Mouse (Mus musculus) stomach, embryonic 16.5 days (tissue): ENCODE results near the gene Phc3. TPM values are rescaled to one million over a fixed set of nuclear protein-coding genes. Genes with fewer than 3 reads are reported as not detected.

Source experiments
- ATAC-seq: fragments of 200-750 bp; cut with Nextera tagmentation; 2 replicates; pipeline ENCODE4 v1.8.0; 2017; ENCODE audit warnings: moderate number of reproducible peaks, moderate TSS enrichment; ENCODE audit not compliant: insufficient read depth, low FRiP score
- H3K27ac ChIP-seq: fragments of 300-500 bp; sonication (generic); 2 replicates; pipeline ENCODE4 v1.5.1; 2014; ENCODE audit warnings: low read length
- H3K27me3 ChIP-seq: fragments of 300-500 bp; sonication (generic); 2 replicates; pipeline ENCODE4 v1.6.1; 2014; ENCODE audit warnings: low read length, control low read depth, mixed read lengths; ENCODE audit not compliant: control insufficient read depth, insufficient read depth
- H3K36me3 ChIP-seq: fragments of 300-500 bp; sonication (generic); 2 replicates; pipeline ENCODE4 v1.6.1; 2014; ENCODE audit warnings: low read length; ENCODE audit not compliant: control insufficient read depth, insufficient read depth
- H3K4me1 ChIP-seq: fragments of 300-500 bp; sonication (generic); 2 replicates; pipeline ENCODE4 v1.6.1; 2014; ENCODE audit warnings: low read length, control low read depth, mixed read lengths; ENCODE audit not compliant: control insufficient read depth, insufficient read depth
- H3K4me2 ChIP-seq: fragments of 300-500 bp; sonication (generic); 2 replicates; pipeline ENCODE4 v1.6.1; 2014; ENCODE audit warnings: low read depth, low read length, mixed read lengths
- H3K4me3 ChIP-seq: fragments of 300-500 bp; sonication (generic); replicated peaks from 2 replicates; pipeline ENCODE4 v1.5.1; 2014; ENCODE audit warnings: mild to moderate bottlenecking, low read length
- H3K9ac ChIP-seq: fragments of 300-500 bp; sonication (generic); 2 replicates; pipeline ENCODE4 v1.6.1; 2014; ENCODE audit warnings: low read length
- H3K9me3 ChIP-seq: fragments of 300-500 bp; sonication (generic); replicated peaks from 2 replicates; pipeline ENCODE4 v1.6.1; 2016; ENCODE audit warnings: low read length, control low read depth; ENCODE audit not compliant: control insufficient read depth
- WGBS: fragments of 180-500 bp; shearing (Covaris S2); extraction: QIAGEN DNeasy Blood & Tissue Kit; methylation state at CpG from one replicate; pipeline ENCODE4 v1.1.7; 2014; 5-methylcytosine and 5-hydroxymethylcytosine counted together
- polyA plus RNA-seq: library from polyadenylated mRNA; unstranded; fragments of >200 nt; fragmentation: Nextera tagmentation; extraction: Ambion mirVana; gene quantifications from 2 replicates; pipeline ENCODE4 v1.2.1, GENCODE M21; 2015

Phc3 gene
- polyA plus RNA-seq, 1 experiment from 2014 or later = 6.8 TPM

GRCm38 (mm10) chr3:30959868-30960831 lies 9.1 kb downstream of the Phc3 start:
- no peaks in the 10 kb centered on the region for H3K4me1 ChIP-seq
- H3K9ac ChIP-seq = no peak overlapping the region
- no peak overlapping the region for H3K4me2 ChIP-seq
- no peak overlapping the region for H3K4me3 ChIP-seq
- peaks cover 26% of the 10 kb centered on the region for H3K36me3 ChIP-seq
- H3K27me3 ChIP-seq = no peaks in the 10 kb centered on the region
- H3K9me3 ChIP-seq = no peaks in the 10 kb centered on the region
- no peak for ATAC-seq
- no peak overlapping the region for H3K27ac ChIP-seq
- WGBS = 67% methylated on average over 7 of the region's 7 CpGs

- Histone ChIP-seq H3K4me3 (no peak overlapping the region), H3K27ac (no peak overlapping the region), H3K4me2 (no peak overlapping the region), H3K27me3 (no peaks in the 10 kb centered on the region), H3K4me1 (no peaks in the 10 kb centered on the region), H3K9me3 (no peaks in the 10 kb centered on the region), H3K36me3 (peaks cover 23% of the 10 kb centered on the region), H3K9ac (no peak overlapping the region)
- no peak for ATAC-seq
- WGBS = 65% methylated on average over 2 of the region's 2 CpGs
Measured at GRCm38 (mm10) chr3:30958709-30959108, 10.5 kb downstream of the Phc3 start.

DNA sequence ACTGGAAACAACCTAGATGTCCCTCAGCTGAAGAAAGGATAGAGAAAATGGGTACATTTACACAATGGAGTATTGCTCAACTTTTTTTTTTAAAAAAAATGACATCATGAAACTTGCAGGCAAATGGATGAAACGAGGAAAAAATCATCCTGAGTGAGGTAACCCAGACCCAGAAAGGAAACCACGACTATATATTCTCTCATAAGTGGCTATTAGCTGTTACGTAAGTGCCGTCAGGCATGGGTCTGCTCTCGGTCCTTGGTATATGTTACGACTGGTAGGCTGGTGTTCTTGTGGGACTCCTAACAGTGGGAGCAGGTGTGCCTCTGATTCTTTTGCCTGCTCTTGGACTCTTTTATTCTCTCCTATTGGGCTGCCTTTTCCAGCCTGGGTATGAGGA lies 12.9 kb downstream of the Phc3 start:
- 91% methylated on average over 6 of the region's 6 CpGs for WGBS
- no peak overlapping the region for H3K9ac ChIP-seq

DNA sequence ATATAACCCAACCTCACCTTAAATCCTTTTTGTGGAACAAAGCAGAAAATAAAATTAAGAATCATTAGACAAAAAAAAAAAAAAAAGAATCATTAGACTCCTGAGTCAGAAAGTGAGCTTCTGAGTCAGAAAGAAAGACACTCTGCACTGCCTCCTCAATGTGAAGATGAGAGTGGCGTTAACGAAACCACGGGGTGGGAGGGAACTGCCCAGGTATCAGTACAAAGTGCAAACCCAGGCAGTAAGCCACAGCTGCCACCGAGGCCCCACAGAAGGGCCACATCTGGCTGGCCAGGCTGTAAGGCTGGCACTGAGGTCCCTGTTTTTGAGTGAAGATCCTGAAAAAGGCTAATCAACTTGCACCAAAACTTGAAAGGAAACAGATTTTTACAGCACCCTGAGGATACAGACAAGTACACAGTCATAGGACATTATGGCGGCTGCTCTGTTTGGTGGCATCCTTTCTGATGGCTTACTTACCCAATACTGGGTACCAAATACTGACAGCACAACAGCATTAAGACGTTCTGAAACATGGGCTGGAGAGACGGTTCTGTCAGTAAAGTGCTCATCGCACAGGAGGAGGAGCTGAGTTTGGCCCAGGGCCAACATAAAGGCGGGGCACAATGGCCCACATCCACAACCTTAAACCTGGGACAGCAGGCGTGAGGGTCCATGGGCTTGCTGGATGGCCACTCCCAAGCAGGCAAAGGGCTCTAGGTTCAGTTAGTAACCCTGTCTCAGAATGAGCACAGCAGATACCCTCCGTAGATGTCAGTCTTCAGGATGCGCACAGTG lies 16.7 kb downstream of the Phc3 start:
- H3K9ac ChIP-seq = no peak overlapping the region
- no peak overlapping the region for H3K4me2 ChIP-seq
- no peak overlapping the region for H3K4me3 ChIP-seq
- no peaks in the 10 kb centered on the region for H3K4me1 ChIP-seq
- H3K36me3 ChIP-seq = peaks cover 11% of the 10 kb centered on the region
- no peaks in the 10 kb centered on the region for H3K27me3 ChIP-seq
- ATAC-seq = no peak
- 86% methylated on average over 12 of the region's 12 CpGs for WGBS
- no peak overlapping the region for H3K27ac ChIP-seq
- H3K9me3 ChIP-seq = no peaks in the 10 kb centered on the region

More for the DNA sequence above, 12.9 kb downstream of the Phc3 start:
- Histone ChIP-seq H3K27me3 (no peaks in the 10 kb centered on the region), H3K36me3 (peaks cover 13% of the 10 kb centered on the region; the same call in 1 of the 2 replicates), H3K27ac (no peak overlapping the region), H3K9me3 (no peaks in the 10 kb centered on the region), H3K4me2 (no peak overlapping the region), H3K4me3 (no peak overlapping the region), H3K4me1 (no peaks in the 10 kb centered on the region)
- no peak for ATAC-seq

DNA sequence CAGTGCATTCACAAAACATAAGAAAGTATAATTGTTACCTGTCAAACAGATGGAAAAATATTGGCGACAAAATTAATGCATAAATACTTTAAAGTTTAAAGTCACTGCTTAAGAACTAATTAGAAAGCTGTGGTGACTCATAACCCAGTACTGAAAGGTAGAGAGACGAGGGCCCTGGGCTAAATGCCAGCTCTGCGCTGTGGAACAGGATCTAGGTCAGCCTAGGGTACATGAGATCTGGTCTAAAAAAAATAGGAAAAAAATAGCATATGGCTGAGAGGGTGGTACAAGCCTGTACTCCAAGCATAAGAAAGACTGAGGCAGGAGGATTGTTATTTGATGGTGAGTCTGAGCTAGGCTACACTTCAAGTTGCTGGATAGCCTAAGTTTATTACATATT lies 17.6 kb downstream of the Phc3 start:
- no peak for ATAC-seq
- no peak overlapping the region for H3K27ac ChIP-seq
- no peaks in the 10 kb centered on the region for H3K27me3 ChIP-seq
- peaks cover 17% of the 10 kb centered on the region for H3K36me3 ChIP-seq
- H3K9ac ChIP-seq = no peak overlapping the region
- WGBS = 76% methylated on average over 3 of the region's 3 CpGs
- no peaks in the 10 kb centered on the region for H3K9me3 ChIP-seq
- no peak overlapping the region for H3K4me2 ChIP-seq
- H3K4me1 ChIP-seq = no peaks in the 10 kb centered on the region
- no peak overlapping the region for H3K4me3 ChIP-seq

- no peak for ATAC-seq
- H3K27ac ChIP-seq = no peak overlapping the region
- H3K9me3 ChIP-seq = no peaks in the 10 kb centered on the region
- H3K4me2 ChIP-seq = no peak overlapping the region
- no peak overlapping the region for H3K4me3 ChIP-seq
- no peaks in the 10 kb centered on the region for H3K27me3 ChIP-seq
- no peak overlapping the region for H3K9ac ChIP-seq
- H3K4me1 ChIP-seq = no peaks in the 10 kb centered on the region
- H3K36me3 ChIP-seq = peaks cover 3% of the 10 kb centered on the region
Measured at GRCm38 (mm10) chr3:30934384-30934783, 34.8 kb downstream of the Phc3 start.

DNA sequence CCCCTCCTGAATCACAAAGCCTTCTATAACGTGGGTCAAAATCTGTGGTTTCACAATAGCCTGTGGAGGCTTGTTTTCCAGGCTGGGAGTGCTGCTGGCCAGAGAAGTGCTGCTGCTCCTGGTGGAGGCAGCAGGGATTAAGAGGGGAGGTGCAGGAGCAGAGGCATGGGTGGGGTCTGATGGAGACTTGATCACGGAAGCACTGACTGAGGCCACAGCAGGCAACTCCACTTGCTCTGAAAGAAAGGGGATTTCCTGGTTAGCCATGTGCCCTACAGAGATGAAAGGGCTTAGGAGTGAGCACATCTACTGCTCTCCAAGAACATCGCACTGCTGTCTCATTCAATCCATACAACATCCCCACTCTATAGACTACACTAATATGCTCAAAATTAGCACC lies 39.4 kb downstream of the Phc3 start:
- no peak overlapping the region for H3K4me2 ChIP-seq
- H3K27ac ChIP-seq = no peak overlapping the region
- H3K36me3 ChIP-seq = peaks cover 18% of the 10 kb centered on the region; the same call in 1 of the 2 replicates
- no peaks in the 10 kb centered on the region for H3K4me1 ChIP-seq
- WGBS = 63% methylated on average over 3 of the region's 3 CpGs
- ATAC-seq = no peak
- no peak overlapping the region for H3K9ac ChIP-seq
- no peaks in the 10 kb centered on the region for H3K27me3 ChIP-seq
- H3K9me3 ChIP-seq = no peaks in the 10 kb centered on the region
- no peak overlapping the region for H3K4me3 ChIP-seq

- ATAC-seq = no peak
- no peaks in the 10 kb centered on the region for H3K4me1 ChIP-seq
- H3K4me3 ChIP-seq = no peak overlapping the region
- H3K27me3 ChIP-seq = no peaks in the 10 kb centered on the region
- H3K27ac ChIP-seq = no peak overlapping the region
- peaks cover 18% of the 10 kb centered on the region; the same call in 1 of the 2 replicates for H3K36me3 ChIP-seq
- H3K4me2 ChIP-seq = no peak overlapping the region
- H3K9ac ChIP-seq = no peak overlapping the region
- H3K9me3 ChIP-seq = no peaks in the 10 kb centered on the region
- 87% methylated on average over 3 of the region's 3 CpGs for WGBS
Measured at GRCm38 (mm10) chr3:30927664-30928063, 41.6 kb downstream of the Phc3 start.

- WGBS = 44% methylated on average over 4 of the region's 4 CpGs
- no peaks in the 10 kb centered on the region for H3K4me1 ChIP-seq
- ATAC-seq = no peak
- H3K27ac ChIP-seq = no peak overlapping the region
- H3K4me3 ChIP-seq = no peak overlapping the region
- H3K9ac ChIP-seq = no peak overlapping the region
- H3K9me3 ChIP-seq = 0 out of 2 replicates have a peak, but pooled peaks cover 2% of the 10 kb centered on the region
- no peaks in the 10 kb centered on the region for H3K27me3 ChIP-seq
- H3K4me2 ChIP-seq = no peak overlapping the region
- H3K36me3 ChIP-seq = peaks cover 20% of the 10 kb centered on the region
Measured at GRCm38 (mm10) chr3:30917160-30917559, 52.1 kb downstream of the Phc3 start.
